Mouse (Mus musculus) left cerebral cortex, adult 11 months (tissue): Measurements from ENCODE around the gene Cd69.

Experiments used
- DNase-seq: peaks from one replicate; pipeline ENCODE4 v3.0.0; 2022; ENCODE audit warnings: low spot score

Cd69 gene

DNA sequence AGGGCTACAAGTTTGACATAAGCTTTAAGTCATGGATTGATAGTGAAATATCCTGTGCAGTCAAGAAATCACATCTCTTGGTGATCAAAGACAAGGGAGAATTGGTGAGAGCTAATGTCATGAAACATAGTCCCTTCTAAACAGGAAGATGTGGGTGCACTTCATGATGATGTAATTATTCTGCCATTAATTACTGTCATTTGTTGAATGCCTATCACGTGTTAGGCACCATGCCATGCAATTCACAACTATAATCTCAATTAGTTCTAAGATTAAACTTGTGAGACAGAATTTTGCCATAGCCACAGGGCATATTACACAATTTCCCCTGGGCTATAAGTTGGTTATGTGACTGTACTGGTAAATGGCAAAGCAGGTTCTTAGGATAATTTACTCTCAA is 28.2 kb downstream of the Cd69 start:
- no peak for DNase-seq

GRCm38 (mm10) chr6:129245793-129246192 is 29.4 kb downstream of the Cd69 start:
- no peak for DNase-seq

DNA sequence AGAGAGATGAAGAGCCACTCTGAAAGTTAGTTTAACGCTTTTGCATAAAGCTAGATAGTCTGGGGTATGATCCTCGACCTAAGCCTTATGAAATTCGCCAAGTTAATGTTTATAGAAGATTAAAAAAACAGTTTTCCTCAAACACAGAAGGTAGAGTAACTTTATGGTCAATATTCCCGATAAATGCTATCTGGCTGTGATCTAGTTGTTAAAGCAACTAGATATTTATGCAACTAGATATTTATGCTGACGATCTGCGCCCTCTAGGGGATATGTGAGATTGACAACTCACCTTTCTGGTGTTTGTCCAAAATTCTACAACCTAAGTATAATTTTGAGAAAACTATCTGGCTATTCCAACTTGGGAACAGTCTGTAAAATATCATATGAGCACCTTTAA is 33.3 kb downstream of the Cd69 start:
- no peak for DNase-seq

DNA sequence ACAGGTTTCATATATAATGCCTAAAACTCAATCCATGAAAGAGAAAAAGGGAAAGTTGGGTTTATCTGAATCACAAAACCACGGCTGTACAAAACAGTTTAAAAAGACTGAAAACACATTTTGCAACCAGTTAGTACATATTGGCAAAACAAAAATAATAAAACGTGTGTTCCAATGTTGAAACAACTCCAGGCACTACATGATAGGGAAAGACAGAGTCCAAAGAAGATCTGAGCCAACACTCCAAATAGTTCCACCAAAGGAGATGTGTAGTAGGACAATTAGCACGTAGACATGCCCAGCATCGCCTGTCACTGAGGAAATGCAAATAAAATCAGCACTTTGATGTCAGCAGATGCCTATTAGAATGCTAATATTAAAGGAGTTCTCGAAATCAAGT is 33.8 kb downstream of the Cd69 start:
- no peak for DNase-seq

GRCm38 (mm10) chr6:129239564-129240248 is 35.5 kb downstream of the Cd69 start:
- no peak for DNase-seq

GRCm38 (mm10) chr6:129238275-129239038 is 36.8 kb downstream of the Cd69 start:
- DNase-seq, result no peak

GRCm38 (mm10) chr6:129237350-129238274 is 37.6 kb downstream of the Cd69 start:
- DNase-seq, result peak; percentile 59

- no peak for DNase-seq
Measured at GRCm38 (mm10) chr6:129236652-129237342, 38.4 kb downstream of the Cd69 start.

GRCm38 (mm10) chr6:129235855-129236461 is 39.3 kb downstream of the Cd69 start:
- DNase-seq, result no peak

GRCm38 (mm10) chr6:129234456-129235360 is 40.5 kb downstream of the Cd69 start:
- no peak for DNase-seq

DNA sequence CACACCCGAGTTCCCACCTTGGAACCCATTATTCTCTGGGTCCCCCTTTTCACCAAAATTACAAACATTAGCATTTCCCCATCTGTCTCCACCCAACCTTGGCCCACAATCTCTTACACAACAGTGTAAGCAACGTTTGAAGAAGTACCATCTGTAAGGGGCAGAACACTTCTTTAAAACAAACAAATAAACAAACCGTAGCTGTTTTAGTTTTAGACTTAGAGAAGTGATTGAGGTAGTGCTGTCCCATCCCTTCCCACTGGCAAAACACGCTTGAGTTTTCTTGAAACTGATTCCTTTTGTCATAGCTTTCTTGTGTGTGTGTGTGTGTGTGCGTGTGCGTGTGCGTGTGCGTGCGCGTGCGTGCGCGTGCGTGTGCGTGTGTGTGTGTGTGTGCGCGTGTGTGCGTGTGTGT is 41.3 kb downstream of the Cd69 start:
- no peak for DNase-seq

DNA sequence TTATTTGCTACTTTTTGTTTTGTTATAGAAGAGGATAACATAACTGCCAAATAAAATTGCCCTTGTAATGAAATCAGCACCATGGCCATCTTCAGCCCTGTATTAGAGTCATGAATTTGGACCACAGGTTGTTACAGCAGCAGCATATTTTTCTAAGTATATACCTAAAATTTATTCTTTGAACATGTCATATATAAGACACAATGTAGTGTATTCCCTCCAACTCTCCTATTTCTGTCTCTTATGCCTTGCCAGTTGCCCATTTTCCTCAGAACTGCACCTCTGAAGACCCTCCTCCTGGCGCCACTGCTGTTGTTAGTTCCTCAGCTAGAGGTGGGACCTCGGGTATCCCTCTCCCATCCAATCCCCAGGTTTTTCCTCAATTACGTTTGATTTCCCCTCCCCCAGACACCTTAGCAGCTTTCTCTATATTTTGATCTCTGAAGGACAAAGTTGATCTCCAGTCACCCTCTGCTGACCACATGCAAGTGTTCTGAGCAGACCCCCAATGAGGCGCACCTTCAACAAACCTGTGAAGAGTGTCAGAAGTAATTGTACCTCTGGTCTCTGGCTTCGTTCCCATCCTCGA is 41.8 kb downstream of the Cd69 start:
- no peak for DNase-seq

DNA sequence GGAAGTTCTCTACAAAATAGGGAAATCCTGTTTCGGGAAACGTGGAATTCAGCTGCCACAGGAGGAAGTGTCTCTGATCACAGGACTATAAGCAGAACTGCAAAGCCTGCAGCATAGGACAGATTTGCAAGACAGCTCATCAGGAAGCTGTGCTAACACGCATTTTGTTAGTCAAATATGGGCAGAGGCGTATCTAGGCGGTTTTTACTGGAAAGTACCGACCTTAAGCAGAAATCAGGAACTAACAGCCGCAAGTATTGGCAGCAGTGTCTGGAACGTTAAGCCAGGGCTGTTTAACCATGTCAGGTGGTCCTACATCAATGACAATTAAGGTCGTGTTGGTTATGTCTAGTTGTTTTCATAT is 42.4 kb downstream of the Cd69 start:
- no peak for DNase-seq

DNA sequence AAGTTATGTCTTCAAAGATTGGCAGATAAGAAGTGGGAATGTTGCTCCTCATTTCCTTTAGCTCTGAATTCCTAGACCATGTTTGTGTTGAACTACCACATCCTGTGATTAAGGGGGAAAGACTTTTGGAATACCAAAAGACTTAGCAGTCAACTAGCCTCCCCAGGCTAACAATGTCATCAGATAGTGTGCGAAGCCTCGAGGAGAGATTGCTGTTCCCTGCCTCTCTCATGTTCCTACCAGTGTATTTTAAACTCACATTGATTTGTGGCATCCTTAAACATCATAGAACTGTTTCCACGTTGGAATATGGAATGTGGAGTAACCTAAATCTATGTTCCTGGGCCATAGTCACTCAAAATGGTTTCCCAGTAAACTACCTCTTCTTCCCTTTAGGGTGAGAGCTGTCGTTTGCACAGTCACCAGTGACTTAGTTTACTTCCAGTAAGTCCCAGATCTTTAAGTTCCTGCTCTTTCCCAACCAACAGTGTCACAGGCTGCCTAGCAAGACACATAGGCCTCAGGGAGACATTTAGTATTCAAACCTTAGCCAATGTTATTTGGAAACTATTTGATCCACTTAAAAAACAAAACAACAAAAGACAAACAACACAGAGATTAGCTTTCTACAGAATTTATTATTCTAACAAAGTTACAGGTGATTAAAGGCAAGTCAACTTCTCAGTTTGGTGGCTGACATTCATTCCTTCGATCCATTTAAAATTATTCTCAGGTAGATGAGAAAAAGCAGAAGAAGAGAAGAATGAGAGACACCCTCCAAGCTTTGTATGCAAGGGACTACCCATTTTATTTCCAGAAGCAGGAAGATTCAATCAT is 43.0 kb downstream of the Cd69 start:
- DNase-seq, result no peak

DNA sequence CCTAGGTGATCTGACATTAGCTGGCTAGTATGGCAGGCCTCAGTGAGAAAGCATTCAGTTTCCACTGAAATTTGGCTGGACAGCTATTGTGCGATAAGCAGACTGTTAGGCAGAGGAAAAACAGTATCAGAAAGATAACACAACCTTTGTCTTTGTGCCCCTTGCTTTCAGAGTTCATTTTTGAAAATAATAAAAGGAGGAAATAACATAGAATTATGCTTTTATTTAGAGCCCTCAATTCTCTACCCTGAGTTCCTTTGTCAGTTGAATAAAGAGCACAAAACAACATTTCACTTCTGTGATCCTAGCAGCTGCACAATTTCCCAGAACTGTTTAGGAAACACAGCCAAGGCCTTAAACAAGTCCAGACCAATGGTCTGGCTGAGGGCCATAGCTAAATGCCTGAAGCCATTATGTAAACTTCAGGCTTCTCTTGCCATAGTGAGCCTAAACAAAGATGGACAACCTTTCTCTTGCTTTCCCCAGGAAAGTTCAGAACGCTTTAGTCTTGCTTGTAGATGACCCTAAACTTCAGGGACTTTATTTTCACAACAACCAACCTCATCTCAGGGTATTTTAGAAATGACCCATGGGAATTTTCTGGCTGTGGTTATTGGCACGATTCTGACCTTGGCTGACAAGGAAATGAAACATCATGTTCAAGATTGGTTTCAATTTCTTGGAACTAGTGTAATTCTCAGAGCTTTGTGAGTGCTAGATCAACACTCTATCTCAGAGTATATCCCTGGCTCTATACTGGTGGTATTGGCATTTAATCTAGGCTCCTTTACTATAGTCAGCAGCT is 45.3 kb downstream of the Cd69 start:
- no peak for DNase-seq

- no peak for DNase-seq
Measured at GRCm38 (mm10) chr6:129228935-129229773, 46.1 kb downstream of the Cd69 start.

- DNase-seq, result no peak
Measured at GRCm38 (mm10) chr6:129225078-129225477, 50.2 kb downstream of the Cd69 start.
